Mouse (Mus musculus) forebrain, embryonic 14.5 days (tissue): ENCODE results near the gene Hoxd13. TPM values are rescaled to one million over a fixed set of nuclear protein-coding genes. Genes with fewer than 3 reads are reported as not detected.
A peak's percentile ranks its signal among the peaks of the same experiment; 100 is the strongest.

Experiments used
- ATAC-seq: fragments of 200-750 bp; cut with Nextera tagmentation; 2 replicates; pipeline ENCODE4 v1.8.0; 2017; ENCODE audit warnings: mild to moderate bottlenecking, moderate library complexity
- DNase-seq: peaks from one replicate; pipeline ENCODE4 v3.0.0-alpha.2; 2015; ENCODE audit warnings: low spot score
- H3K27ac ChIP-seq: fragments of 300-500 bp; sonication (generic); 2 replicates; pipeline ENCODE4 v1.5.1; 2014; ENCODE audit warnings: low read depth, mild to moderate bottlenecking, control low read depth, low read length, moderate library complexity
- H3K27me3 ChIP-seq: fragments of 300-500 bp; sonication (generic); replicated peaks from 2 replicates; pipeline ENCODE4 v1.6.1; 2014; ENCODE audit warnings: low read length, control low read depth, mixed read lengths; ENCODE audit not compliant: control insufficient read depth, insufficient read depth
- H3K36me3 ChIP-seq: fragments of 300-500 bp; sonication (generic); 2 replicates; pipeline ENCODE4 v1.6.1; 2014; ENCODE audit warnings: low read length, control low read depth; ENCODE audit not compliant: control insufficient read depth, insufficient read depth
- H3K4me1 ChIP-seq: fragments of 300-500 bp; sonication (generic); 2 replicates; pipeline ENCODE4 v1.6.1; 2014; ENCODE audit warnings: antibody characterized with exemption, low read length, control low read depth; ENCODE audit not compliant: control insufficient read depth, insufficient read depth
- H3K4me2 ChIP-seq: fragments of 300-500 bp; sonication (generic); 2 replicates; pipeline ENCODE4 v1.6.1; 2014; ENCODE audit warnings: mild to moderate bottlenecking, control low read depth, low read length
- H3K4me3 ChIP-seq: fragments of 300-500 bp; sonication (generic); 2 replicates; pipeline ENCODE4 v1.5.1; 2014; ENCODE audit warnings: low read depth, low read length, control low read depth
- H3K9ac ChIP-seq: fragments of 300-500 bp; sonication (generic); 2 replicates; pipeline ENCODE4 v1.6.1; 2014; ENCODE audit warnings: mild to moderate bottlenecking, low read length, control low read depth, moderate library complexity
- H3K9me3 ChIP-seq: fragments of 300-500 bp; sonication (generic); replicated peaks from 2 replicates; pipeline ENCODE4 v1.6.1; 2016; ENCODE audit warnings: low read length, control low read depth, mixed read lengths; ENCODE audit not compliant: control insufficient read depth
- WGBS: fragments of 180-500 bp; shearing (Covaris S2); extraction: QIAGEN DNeasy Blood & Tissue Kit; methylation state at CpG from one replicate; pipeline ENCODE4 v1.1.7; 2014; 5-methylcytosine and 5-hydroxymethylcytosine counted together
- polyA plus RNA-seq: library from polyadenylated mRNA; unstranded; fragments of >200 nt; fragmentation: Nextera tagmentation; extraction: Ambion mirVana; gene quantifications from 2 replicates; pipeline ENCODE4 v1.2.1, GENCODE M21; 2014

Hoxd13 gene
- polyA plus RNA-seq, 1 experiment from 2014 or later, result not detected

DNA sequence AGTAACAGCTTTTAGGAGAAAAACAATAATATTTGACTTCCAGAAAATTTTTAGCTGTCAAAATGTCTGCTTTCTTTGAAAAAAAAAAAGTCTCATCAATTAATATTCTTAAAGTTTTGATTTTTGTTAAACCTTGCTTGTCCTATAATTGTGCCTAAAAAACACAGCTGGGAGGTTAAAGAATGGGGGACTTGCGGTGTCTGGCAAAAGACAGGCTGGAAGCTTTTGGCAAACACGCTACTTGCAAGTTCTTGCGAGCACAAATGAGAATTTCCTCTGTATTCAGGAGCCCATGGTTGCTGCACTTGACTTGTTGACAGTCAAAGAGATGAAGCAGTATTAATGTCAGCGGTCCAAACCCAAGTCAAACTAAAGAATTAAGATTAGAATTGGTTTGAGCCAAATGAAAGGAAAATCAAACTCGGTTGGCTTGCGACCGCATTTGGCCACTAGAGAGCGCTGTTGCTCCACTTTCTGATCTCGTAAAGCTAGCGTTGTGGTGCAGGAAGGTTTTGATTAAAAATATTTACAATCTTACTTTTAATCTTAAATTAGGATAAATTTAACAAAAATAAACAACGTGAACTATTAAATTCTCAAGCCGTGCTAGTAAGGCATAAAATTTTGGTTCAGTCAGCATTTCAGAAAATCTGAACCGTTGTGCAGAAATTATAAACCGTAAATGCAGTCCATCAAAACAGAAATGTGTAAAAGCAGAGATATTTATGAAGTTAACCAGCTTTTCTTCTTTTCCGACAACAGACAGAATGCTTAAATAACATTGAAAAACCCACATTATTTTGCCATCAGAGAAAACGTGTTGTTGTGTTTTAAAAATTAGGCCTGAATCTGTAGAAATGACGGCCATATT, 34.1 kb downstream of the Hoxd13 start:
- Histone ChIP-seq H3K27me3 (peaks cover 96% of the 10 kb centered on the region), H3K4me1 (peaks cover 12% of the 10 kb centered on the region; the same call in 1 of the 2 replicates), H3K27ac (no peak overlapping the region), H3K4me2 (no peak overlapping the region), H3K9me3 (no peaks in the 10 kb centered on the region), H3K9ac (no peak overlapping the region), H3K36me3 (no peaks in the 10 kb centered on the region), H3K4me3 (no peak overlapping the region)
- DNase-seq, result peak; percentile 90
- ATAC-seq, result no peak
- WGBS, result 12% methylated on average over 17 of the region's 17 CpGs

DNA sequence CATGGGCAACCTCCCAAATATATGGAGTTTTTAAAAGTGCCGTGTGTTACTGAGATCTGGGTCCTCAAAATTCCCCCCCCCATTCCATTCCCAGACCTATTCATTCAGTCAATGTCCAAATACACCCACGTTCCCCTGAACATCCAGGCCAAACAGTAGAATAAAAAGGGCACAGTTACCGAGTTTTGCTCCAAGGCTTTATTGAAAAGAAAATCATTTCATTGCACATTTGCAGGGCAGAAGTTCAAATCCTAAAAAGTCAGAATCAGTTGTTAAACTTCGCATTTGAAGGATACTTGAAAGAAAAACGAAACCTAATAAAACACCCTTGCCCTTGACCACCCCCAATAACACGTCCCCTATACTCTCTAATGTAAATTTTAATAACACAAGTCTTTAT, 34.7 kb downstream of the Hoxd13 start:
- no peak for DNase-seq
- Histone ChIP-seq H3K27ac (no peak overlapping the region), H3K36me3 (no peaks in the 10 kb centered on the region), H3K9me3 (no peaks in the 10 kb centered on the region), H3K27me3 (peaks cover 96% of the 10 kb centered on the region), H3K9ac (no peak overlapping the region), H3K4me3 (no peak overlapping the region), H3K4me1 (peaks cover 10% of the 10 kb centered on the region; the same call in 1 of the 2 replicates), H3K4me2 (no peak overlapping the region)
- no peak for ATAC-seq
- WGBS, result 10% methylated on average over 6 of the region's 6 CpGs

DNA sequence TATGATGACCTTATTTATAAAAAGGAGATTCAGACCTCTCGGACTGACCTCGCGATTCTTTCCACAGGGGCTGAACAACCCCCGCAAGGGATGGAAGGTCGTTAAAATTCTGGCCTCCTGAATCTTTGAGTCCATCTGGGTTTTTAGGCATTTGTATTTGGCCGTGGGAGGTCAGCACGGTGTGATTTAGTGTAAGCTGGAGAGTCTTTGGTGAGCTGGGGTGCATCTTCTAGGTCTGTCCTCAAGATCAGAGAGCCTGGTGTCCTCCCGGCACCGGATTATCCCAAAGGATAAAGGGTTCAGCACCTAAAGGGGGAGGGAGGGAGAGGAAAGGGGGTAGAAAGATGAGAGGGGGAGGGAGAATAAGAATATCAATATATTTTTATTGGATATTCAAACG, 35.2 kb downstream of the Hoxd13 start:
- no peaks in the 10 kb centered on the region for H3K36me3 ChIP-seq
- peaks cover 96% of the 10 kb centered on the region for H3K27me3 ChIP-seq
- H3K4me1 ChIP-seq, result peaks cover 5% of the 10 kb centered on the region; the same call in 1 of the 2 replicates
- no peak overlapping the region for H3K4me3 ChIP-seq
- no peak for DNase-seq
- H3K27ac ChIP-seq, result no peak overlapping the region
- no peak overlapping the region for H3K4me2 ChIP-seq
- H3K9ac ChIP-seq, result no peak overlapping the region
- H3K9me3 ChIP-seq, result no peaks in the 10 kb centered on the region
- no peak for ATAC-seq
- 2% methylated on average over 10 of the region's 10 CpGs for WGBS

DNA sequence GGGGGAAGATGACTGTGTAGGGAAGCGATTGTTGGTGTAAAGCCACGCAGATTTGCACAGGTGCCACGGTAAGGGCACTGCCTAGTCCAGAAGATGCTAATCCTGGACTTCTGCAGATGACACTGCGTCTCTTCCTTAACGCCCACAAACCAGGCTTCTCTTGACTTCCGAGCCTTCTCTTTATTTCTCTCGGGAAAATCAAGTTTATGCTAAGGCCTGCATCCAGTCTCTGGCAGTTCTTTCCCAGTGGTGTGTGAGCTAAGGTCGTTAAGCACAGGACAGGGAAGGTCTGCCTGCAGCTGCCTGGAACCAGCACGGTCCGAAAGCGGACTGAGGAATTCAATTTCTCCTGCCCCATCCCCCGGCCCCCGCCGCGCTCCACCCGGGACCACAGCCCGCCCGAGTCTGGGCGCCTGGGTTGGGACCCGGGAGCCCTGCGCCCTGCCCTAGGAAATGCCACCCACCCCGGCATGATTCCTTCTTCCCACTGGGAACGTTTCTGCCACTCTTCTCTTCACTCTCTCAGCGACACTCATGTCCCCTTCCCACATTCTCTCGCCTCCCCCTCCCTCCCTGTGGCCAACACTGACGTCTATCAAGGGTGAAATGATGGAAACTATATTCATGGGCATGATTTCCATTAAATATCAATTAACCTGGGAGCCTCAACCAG, 35.7 kb downstream of the Hoxd13 start:
- Histone ChIP-seq H3K27ac (no peak overlapping the region), H3K4me3 (no peak overlapping the region), H3K4me1 (peaks cover 4% of the 10 kb centered on the region; the same call in 1 of the 2 replicates), H3K36me3 (no peaks in the 10 kb centered on the region), H3K9me3 (no peaks in the 10 kb centered on the region), H3K9ac (no peak overlapping the region), H3K27me3 (peaks cover 96% of the 10 kb centered on the region), H3K4me2 (no peak overlapping the region)
- no peak for DNase-seq
- ATAC-seq, result no peak
- WGBS, result under 1% methylated on average over 26 of the region's 26 CpGs

DNA sequence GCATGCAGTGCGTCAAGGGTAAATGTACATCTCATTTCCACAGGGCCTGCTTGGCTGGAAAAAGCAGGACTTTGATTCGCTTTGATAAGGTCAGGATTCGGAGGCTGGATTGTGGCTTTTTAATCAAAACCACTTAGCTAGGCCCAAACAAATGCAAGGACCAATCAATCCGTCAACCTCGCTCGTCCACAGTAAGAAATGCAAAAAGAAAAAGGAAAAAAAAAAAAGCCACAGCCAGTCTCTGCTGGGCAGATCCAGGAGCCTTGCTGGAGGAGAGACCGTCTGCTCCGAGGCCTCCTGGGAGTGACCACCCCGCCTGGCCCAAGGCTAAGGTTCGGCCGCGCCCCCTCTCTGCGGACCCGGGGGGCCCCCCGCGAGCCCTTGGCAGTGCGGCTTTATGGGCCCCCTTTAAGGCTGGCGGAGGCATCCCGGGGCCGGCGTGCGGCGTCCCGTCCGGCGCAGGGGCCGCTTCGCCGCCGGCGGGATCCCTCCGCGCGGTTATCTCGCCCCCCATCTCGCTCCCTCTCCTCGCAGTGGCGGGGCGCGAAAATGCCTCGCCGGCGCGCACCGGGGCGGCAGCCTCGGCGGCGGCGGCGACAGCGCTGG, 36.4 kb downstream of the Hoxd13 start, which contains the start of gene Hoxd8:
Gene Hoxd8 (plus strand): TSS at position 223 of the 606 bp plus-strand sequence.
- Histone ChIP-seq H3K4me1 (peaks cover 4% of the 10 kb centered on the region; the same call in 1 of the 2 replicates), H3K4me3 (peak within 1 kb of the TSS; percentile 21), H3K9me3 (no peaks in the 10 kb centered on the region), H3K27me3 (peaks cover 96% of the 10 kb centered on the region), H3K4me2 (peak within 1 kb of the TSS; percentile 50), H3K9ac (peak within 1 kb of the TSS; percentile 25; the same call in 1 of the 2 replicates), H3K36me3 (no peaks in the 10 kb centered on the region), H3K27ac (no peak within 1 kb of the TSS)
- no peak for DNase-seq
- WGBS, result under 1% methylated on average over 50 of the region's 52 CpGs
- ATAC-seq, result peak; percentile 22; the same call in 1 of the 2 replicates

DNA sequence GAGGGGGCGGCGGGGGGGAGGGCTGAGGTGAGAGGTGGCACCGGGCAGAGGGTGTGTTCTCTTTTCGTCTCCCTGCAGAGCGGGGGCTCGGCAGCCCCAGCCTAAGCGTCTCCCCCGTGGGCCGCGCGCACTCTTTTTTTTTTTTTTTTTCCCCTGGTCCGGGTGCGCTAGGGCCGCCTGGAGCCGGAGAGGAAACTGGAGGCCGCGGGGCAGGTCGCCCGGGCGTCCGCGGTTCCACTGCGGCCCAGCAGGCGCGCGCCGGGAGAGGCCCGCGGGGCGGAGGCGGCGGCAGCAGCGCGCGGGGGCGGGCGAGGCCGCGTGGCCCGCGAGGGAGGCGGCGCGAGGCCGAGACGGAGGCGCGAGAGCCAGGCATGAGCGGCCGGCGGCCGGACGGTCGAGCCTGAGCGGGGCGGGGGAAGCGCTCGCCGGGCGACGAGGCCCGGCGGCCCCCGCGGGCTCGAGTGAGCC, 36.9 kb downstream of the Hoxd13 start:
- DNase-seq (no peak), ATAC-seq (peak; percentile 26; the same call in 1 of the 2 replicates)
- Histone ChIP-seq H3K4me1 (peaks cover 4% of the 10 kb centered on the region; the same call in 1 of the 2 replicates), H3K9ac (peak overlapping the region; percentile 25; the same call in 1 of the 2 replicates), H3K4me3 (peak overlapping the region; percentile 21), H3K9me3 (no peaks in the 10 kb centered on the region), H3K36me3 (no peaks in the 10 kb centered on the region), H3K27ac (no peak overlapping the region), H3K4me2 (peak overlapping the region; percentile 50), H3K27me3 (peaks cover 96% of the 10 kb centered on the region)
- whole genome bisulfite sequencing, result 0% methylated on average over 53 of the region's 66 CpGs

DNA sequence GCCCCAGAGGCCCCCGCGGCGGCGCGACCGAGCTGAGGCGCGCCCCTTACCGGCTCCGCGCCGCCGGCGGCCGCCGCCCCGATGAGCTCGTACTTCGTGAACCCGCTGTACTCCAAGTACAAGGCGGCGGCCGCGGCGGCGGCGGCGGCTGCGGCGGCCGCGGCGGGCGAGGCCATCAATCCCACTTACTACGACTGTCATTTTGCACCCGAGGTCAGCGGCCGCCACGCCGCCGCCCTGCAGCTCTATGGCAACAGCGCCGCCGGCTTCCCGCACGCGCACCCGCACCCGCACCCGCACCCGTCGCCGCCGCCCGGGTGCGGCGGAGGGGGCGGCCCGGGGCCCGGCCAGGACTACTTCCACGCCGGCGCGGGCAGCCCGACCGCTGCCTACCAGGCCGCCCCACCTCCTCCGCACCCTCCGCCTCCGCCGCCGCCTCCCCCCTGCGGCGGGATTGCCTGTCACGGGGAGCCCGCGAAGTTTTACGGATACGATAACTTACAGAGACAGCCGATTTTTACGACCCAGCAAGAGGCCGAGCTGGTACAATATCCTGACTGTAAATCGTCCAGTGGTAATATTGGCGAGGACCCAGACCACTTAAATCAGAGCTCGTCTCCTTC, 37.5 kb downstream of the Hoxd13 start:
- Histone ChIP-seq H3K27ac (no peak overlapping the region), H3K36me3 (no peaks in the 10 kb centered on the region), H3K27me3 (peaks cover 96% of the 10 kb centered on the region), H3K9ac (no peak overlapping the region), H3K4me3 (peak overlapping the region; percentile 21), H3K9me3 (no peaks in the 10 kb centered on the region), H3K4me2 (peak overlapping the region; percentile 50), H3K4me1 (peaks cover 4% of the 10 kb centered on the region; the same call in 1 of the 2 replicates)
- DNase-seq, result no peak
- under 1% methylated on average over 51 of the region's 85 CpGs for WGBS
- peak; percentile 55; the same call in 1 of the 2 replicates for ATAC-seq

DNA sequence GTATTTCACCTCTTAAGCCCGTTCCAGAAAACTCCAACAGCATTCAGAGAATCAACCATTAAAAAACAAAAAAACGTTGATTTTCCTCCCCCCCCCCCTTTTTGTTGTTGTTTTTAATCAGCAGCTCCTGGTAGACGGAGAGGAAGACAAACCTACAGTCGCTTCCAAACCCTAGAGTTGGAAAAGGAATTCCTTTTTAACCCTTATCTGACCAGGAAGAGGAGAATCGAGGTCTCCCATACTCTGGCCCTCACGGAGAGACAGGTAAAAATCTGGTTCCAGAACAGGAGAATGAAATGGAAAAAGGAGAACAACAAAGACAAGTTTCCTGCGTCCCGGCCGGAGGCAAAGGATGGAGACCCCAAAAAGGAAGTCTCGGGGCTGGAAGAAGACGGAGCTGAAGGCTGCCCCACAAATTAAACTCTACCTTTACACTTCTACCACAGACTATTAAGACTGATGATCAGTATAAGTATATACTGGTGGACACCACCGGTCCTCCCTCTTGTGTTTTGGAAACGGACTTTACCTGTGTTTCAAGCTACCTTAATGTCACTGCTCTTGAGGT, 38.4 kb downstream of the Hoxd13 start:
- Histone ChIP-seq H3K4me1 (peaks cover 4% of the 10 kb centered on the region; the same call in 1 of the 2 replicates), H3K27ac (no peak overlapping the region), H3K9ac (no peak overlapping the region), H3K4me2 (no peak overlapping the region), H3K9me3 (no peaks in the 10 kb centered on the region), H3K4me3 (no peak overlapping the region), H3K27me3 (peaks cover 94% of the 10 kb centered on the region), H3K36me3 (no peaks in the 10 kb centered on the region)
- WGBS, result 2% methylated on average over 13 of the region's 13 CpGs
- no peak for ATAC-seq
- no peak for DNase-seq
